Mouse (Mus musculus): ENCODE results near the gene Mepce. TPM values are rescaled to one million over a fixed set of nuclear protein-coding genes. Genes with fewer than 3 reads are reported as not detected.

Mepce gene
- polyA plus RNA-seq, 1 experiment from 2014 or later: 9.2 TPM

DNA sequence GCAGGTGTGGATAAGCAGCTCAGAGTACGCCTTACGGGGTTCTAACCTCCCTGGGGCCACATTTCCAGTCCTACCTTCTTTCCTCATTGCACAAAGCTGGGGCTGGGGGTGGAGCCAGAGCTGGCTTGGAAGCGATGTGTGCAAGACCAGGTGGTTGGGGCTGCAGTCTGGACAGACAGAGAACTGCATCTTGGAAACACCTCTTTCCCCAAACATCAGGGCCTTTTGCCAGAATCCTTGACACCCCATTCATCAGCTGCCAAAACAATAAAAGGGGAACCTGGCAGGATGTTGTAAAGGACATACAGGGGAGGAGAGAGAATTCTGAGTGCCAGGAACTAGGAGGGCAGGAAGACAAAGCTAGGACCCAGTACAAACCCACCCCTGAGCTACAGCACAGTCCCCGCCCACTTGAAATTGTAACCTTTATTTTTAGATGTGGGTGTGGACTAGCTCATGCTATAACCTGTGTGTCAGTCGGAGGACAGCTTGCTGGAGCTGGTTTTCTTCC lies 11.0 kb downstream of the Mepce start:
- Histone ChIP-seq H3K9ac (ENCODE audit: low read depth, low read length) (no peak overlapping the region), H3K27ac (ENCODE audit: low read depth, low read length) (peak overlapping the region; percentile 35; the same call in 1 of the 2 replicates), H3K4me3 (ENCODE audit: low read depth, low read length) (0 out of 2 replicates have a peak overlapping the region, but pooled peaks have one; percentile 8), H3K27me3 (ENCODE audit: control insufficient read depth, insufficient read depth, low read length) (no peaks in the 10 kb centered on the region), H3K4me2 (no peak overlapping the region; the same call in 1 of the 2 replicates), H3K36me3 (ENCODE audit: control insufficient read depth, insufficient read depth, low read length) (peaks cover 7% of the 10 kb centered on the region), H3K4me1 (ENCODE audit: control insufficient read depth, insufficient read depth, low read length) (peaks cover 9% of the 10 kb centered on the region), H3K9me3 (replicated peaks; ENCODE audit: control insufficient read depth, low read length) (no peaks in the 10 kb centered on the region)
- no peak for ATAC-seq (replicated peaks; ENCODE audit: insufficient number of reproducible peaks, low FRiP score, low TSS enrichment)
- WGBS (ENCODE audit: insufficient replicate concordance): 34% methylated on average over 5 of the region's 5 CpGs

DNA sequence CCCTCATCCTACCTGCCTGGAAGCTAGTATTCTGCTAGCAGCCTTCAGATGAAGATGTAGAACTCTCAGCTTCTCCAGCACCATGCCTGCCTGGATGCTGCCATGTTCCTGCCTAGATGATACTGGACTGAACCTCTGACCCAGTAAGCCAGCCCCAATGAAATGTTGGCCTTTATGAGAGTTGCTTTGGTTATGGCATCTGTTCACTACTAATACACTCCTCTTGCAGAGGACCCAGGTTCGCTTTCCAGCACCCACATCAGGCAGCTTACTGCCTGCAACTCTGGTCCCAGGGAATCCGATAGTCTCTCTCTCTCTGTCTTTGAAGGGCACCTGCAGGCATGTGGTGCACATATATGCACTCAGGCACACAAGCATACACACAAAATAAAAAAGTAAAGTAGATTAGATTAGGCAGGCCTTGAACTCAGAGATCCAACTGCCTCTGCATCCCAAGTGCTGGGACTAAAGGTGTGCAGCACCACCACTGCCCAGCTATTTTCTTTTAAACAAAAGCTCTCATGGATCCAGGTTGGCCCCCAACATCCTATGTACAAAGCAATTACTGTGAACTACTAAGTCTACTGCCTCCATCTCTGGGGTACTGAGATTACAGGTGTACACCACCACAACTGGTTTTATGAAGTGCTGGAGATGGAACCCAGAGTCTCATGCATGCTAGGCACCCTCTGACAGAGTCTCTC lies 11.7 kb downstream of the Mepce start:
- peaks cover 9% of the 10 kb centered on the region for H3K4me1 ChIP-seq (ENCODE audit: control insufficient read depth, insufficient read depth, low read length)
- no peak overlapping the region for H3K4me2 ChIP-seq
- H3K27me3 ChIP-seq (ENCODE audit: control insufficient read depth, insufficient read depth, low read length): no peaks in the 10 kb centered on the region
- H3K9ac ChIP-seq (ENCODE audit: low read depth, low read length): no peak overlapping the region
- H3K4me3 ChIP-seq (ENCODE audit: low read depth, low read length): no peak overlapping the region
- peaks cover 2% of the 10 kb centered on the region; the same call in 1 of the 2 replicates for H3K36me3 ChIP-seq (ENCODE audit: control insufficient read depth, insufficient read depth, low read length)
- no peaks in the 10 kb centered on the region for H3K9me3 ChIP-seq (replicated peaks; ENCODE audit: control insufficient read depth, low read length)
- H3K27ac ChIP-seq (ENCODE audit: low read depth, low read length): no peak overlapping the region
- 92% methylated on average over 2 of the region's 2 CpGs for WGBS (ENCODE audit: insufficient replicate concordance)
- no peak for ATAC-seq (replicated peaks; ENCODE audit: insufficient number of reproducible peaks, low FRiP score, low TSS enrichment)

DNA sequence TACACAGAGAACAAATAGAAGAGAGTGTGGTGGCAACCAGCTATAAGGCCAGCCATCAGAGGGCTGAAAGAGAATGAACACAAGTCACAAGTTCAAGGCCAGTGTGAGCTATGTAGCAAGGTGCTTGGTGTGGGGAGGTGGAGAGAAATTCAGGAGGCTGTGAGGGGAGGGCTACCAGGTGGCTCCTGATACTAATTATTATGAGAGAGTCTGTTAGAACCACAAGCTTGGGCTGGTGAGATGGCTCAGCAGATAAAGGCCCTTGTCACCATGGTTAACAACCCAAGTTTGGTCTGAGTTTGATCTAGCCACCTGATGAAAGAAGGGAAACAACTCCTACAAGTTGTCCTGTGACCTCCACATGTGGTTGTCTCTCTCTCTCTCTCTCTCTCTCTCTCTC lies 14.7 kb downstream of the Mepce start:
- Histone ChIP-seq H3K9ac (ENCODE audit: low read depth, low read length) (0 out of 2 replicates have a peak overlapping the region, but pooled peaks have one; percentile 16), H3K4me1 (ENCODE audit: control insufficient read depth, insufficient read depth, low read length) (no peaks in the 10 kb centered on the region), H3K4me2 (no peak overlapping the region), H3K36me3 (ENCODE audit: control insufficient read depth, insufficient read depth, low read length) (no peaks in the 10 kb centered on the region), H3K27me3 (ENCODE audit: control insufficient read depth, insufficient read depth, low read length) (no peaks in the 10 kb centered on the region), H3K4me3 (ENCODE audit: low read depth, low read length) (no peak overlapping the region), H3K9me3 (replicated peaks; ENCODE audit: control insufficient read depth, low read length) (no peaks in the 10 kb centered on the region), H3K27ac (ENCODE audit: low read depth, low read length) (no peak overlapping the region)
- no peak for ATAC-seq (replicated peaks; ENCODE audit: insufficient number of reproducible peaks, low FRiP score, low TSS enrichment)

DNA sequence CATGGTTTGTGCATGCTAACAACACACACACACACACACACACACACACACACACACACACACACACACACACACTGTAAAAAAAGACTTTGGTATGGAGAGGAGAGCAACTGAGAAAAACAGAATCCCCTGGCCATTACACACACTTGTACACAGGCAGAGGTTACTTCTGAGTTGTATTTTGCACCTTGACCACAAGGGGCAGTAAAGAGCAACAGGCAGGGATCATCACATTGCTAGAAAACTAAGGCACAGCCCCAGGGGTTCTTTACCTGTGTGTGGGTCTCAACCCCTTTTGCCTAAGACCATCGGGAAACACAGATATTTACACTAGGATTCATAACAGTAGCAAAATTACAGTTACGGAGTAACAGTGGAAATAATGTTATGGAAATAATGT lies 16.7 kb downstream of the Mepce start:
- Histone ChIP-seq H3K36me3 (ENCODE audit: control insufficient read depth, insufficient read depth, low read length) (peaks cover 3% of the 10 kb centered on the region; the same call in 1 of the 2 replicates), H3K4me2 (no peak overlapping the region), H3K9me3 (replicated peaks; ENCODE audit: control insufficient read depth, low read length) (no peaks in the 10 kb centered on the region), H3K4me1 (ENCODE audit: control insufficient read depth, insufficient read depth, low read length) (no peaks in the 10 kb centered on the region), H3K4me3 (ENCODE audit: low read depth, low read length) (no peak overlapping the region), H3K9ac (ENCODE audit: low read depth, low read length) (no peak overlapping the region), H3K27me3 (ENCODE audit: control insufficient read depth, insufficient read depth, low read length) (no peaks in the 10 kb centered on the region), H3K27ac (ENCODE audit: low read depth, low read length) (no peak overlapping the region)
- no peak for ATAC-seq (replicated peaks; ENCODE audit: insufficient number of reproducible peaks, low FRiP score, low TSS enrichment)
- 34% methylated on average over 2 of the region's 2 CpGs for WGBS (ENCODE audit: insufficient replicate concordance)

DNA sequence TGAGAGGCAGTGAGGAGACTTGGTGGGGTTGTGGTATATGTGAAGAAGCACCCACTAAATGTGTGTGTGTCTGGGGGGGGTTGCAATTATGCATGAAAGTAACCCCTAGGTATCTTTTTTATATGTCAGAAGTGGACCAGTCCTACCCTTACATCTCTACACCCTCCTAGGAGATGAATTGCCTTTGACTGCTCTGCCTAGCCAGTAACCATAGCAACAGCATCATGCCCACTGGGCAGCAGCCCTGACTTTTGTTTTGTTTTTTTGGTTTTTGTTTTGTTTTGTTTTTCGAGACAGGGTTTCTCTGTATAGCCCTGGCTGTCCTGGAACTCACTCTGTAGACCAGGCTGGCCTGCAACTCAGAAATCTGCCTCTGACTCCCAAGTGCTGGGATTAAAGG lies 19.0 kb downstream of the Mepce start:
- Histone ChIP-seq H3K4me3 (ENCODE audit: low read depth, low read length) (no peak overlapping the region), H3K27ac (ENCODE audit: low read depth, low read length) (no peak overlapping the region), H3K4me1 (ENCODE audit: control insufficient read depth, insufficient read depth, low read length) (no peaks in the 10 kb centered on the region), H3K36me3 (ENCODE audit: control insufficient read depth, insufficient read depth, low read length) (peaks cover 5% of the 10 kb centered on the region; the same call in 1 of the 2 replicates), H3K4me2 (no peak overlapping the region), H3K9me3 (replicated peaks; ENCODE audit: control insufficient read depth, low read length) (no peaks in the 10 kb centered on the region), H3K27me3 (ENCODE audit: control insufficient read depth, insufficient read depth, low read length) (no peaks in the 10 kb centered on the region), H3K9ac (ENCODE audit: low read depth, low read length) (no peak overlapping the region)
- ATAC-seq (replicated peaks; ENCODE audit: insufficient number of reproducible peaks, low FRiP score, low TSS enrichment): no peak
- WGBS (ENCODE audit: insufficient replicate concordance): 74% methylated on average over 1 of the region's 1 CpGs

DNA sequence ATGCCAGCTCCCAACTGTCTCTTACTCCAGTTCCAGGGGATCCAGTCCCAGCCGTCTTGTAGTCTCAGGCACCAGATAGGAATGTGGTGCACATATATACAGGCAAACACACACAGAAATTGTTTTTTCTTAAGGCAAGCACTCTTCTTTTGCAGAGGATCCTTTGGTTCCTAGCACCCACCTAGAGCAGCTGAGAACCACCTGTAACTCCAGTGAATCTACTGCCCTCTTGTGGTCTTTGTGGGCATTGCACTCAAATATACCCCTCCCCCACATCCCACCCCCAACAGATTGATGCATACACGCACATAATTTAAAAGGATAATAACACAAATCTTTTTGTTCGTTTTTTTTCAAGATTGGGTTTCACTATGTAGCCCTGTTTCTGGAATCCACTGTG lies 21.2 kb downstream of the Mepce start:
- Histone ChIP-seq H3K27ac (ENCODE audit: low read depth, low read length) (no peak overlapping the region), H3K4me2 (no peak overlapping the region), H3K27me3 (ENCODE audit: control insufficient read depth, insufficient read depth, low read length) (no peaks in the 10 kb centered on the region), H3K36me3 (ENCODE audit: control insufficient read depth, insufficient read depth, low read length) (peaks cover 5% of the 10 kb centered on the region; the same call in 1 of the 2 replicates), H3K4me3 (ENCODE audit: low read depth, low read length) (no peak overlapping the region), H3K9me3 (replicated peaks; ENCODE audit: control insufficient read depth, low read length) (no peaks in the 10 kb centered on the region), H3K4me1 (ENCODE audit: control insufficient read depth, insufficient read depth, low read length) (no peaks in the 10 kb centered on the region), H3K9ac (ENCODE audit: low read depth, low read length) (no peak overlapping the region)
- WGBS (ENCODE audit: insufficient replicate concordance): 53% methylated on average over 3 of the region's 3 CpGs
- no peak for ATAC-seq (replicated peaks; ENCODE audit: insufficient number of reproducible peaks, low FRiP score, low TSS enrichment)

DNA sequence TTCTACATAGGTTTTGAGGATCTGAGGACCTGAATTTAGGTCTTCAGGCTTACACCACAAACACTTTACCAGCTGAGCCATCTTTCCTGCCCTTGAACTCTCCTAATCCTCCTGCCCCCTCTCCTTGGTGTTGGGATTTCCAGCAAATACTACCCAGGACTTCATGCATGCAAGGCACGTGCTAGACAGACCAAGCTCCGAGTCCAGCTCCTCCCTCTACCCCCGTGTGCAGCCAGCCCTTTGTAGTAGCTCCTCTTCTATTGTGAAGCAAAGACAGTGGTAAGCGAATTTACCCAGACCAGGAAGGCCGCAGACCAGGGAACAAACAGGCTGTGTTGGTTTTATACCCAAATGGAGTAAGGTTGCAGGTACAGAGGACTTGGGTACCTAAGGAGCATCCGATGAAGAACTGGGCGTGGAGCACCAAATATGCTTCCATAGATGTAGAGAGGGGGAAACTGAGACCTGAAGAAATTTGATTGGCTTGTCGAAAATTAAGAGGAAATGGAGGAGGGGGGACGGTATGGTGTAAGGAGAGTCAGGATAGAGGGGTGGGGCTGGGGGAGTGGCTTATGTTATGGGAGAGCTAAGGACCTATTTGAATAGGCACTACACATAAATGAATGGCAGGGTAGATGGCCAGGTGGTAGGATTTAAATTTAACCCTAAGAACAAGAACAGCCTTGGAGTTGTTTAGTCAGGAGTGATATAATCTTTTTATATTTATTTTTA lies 22.7 kb downstream of the Mepce start:
- no peak overlapping the region for H3K4me3 ChIP-seq (ENCODE audit: low read depth, low read length)
- WGBS (ENCODE audit: insufficient replicate concordance): 52% methylated on average over 9 of the region's 9 CpGs
- H3K4me1 ChIP-seq (ENCODE audit: control insufficient read depth, insufficient read depth, low read length): peaks cover 4% of the 10 kb centered on the region
- H3K9ac ChIP-seq (ENCODE audit: low read depth, low read length): no peak overlapping the region
- H3K9me3 ChIP-seq (replicated peaks; ENCODE audit: control insufficient read depth, low read length): no peaks in the 10 kb centered on the region
- H3K27ac ChIP-seq (ENCODE audit: low read depth, low read length): no peak overlapping the region
- peaks cover 8% of the 10 kb centered on the region; the same call in 1 of the 2 replicates for H3K36me3 ChIP-seq (ENCODE audit: control insufficient read depth, insufficient read depth, low read length)
- ATAC-seq (replicated peaks; ENCODE audit: insufficient number of reproducible peaks, low FRiP score, low TSS enrichment): no peak
- H3K27me3 ChIP-seq (ENCODE audit: control insufficient read depth, insufficient read depth, low read length): no peaks in the 10 kb centered on the region
- no peak overlapping the region for H3K4me2 ChIP-seq

DNA sequence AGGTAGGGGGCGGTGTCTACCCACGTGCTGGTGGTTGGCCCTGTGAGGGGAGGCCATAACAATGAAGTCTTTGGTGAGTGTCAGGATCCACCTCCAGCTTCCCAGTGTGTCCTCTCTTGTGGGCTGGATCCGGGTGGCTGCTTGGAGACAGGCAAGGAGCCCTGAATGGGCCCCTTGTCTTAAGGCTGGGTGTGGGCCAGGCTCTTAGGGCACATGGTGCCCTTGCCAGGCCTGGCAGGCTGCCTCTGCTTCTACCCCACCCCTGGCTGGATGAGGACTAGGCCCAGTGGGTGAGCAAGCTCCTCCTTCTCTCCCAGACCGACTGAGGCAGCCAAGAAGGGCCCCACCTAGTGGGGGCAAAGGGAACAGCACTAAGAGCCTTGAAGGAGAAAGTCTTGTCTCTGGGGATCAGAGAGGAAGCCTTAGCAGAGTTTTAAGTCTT lies 27.5 kb downstream of the Mepce start:
- peaks cover 26% of the 10 kb centered on the region for H3K36me3 ChIP-seq (ENCODE audit: control insufficient read depth, insufficient read depth, low read length)
- no peaks in the 10 kb centered on the region for H3K27me3 ChIP-seq (ENCODE audit: control insufficient read depth, insufficient read depth, low read length)
- peaks cover 21% of the 10 kb centered on the region for H3K4me1 ChIP-seq (ENCODE audit: control insufficient read depth, insufficient read depth, low read length)
- H3K27ac ChIP-seq (ENCODE audit: low read depth, low read length): no peak overlapping the region
- 33% methylated on average over 4 of the region's 4 CpGs for WGBS (ENCODE audit: insufficient replicate concordance)
- H3K4me3 ChIP-seq (ENCODE audit: low read depth, low read length): no peak overlapping the region
- no peak for ATAC-seq (replicated peaks; ENCODE audit: insufficient number of reproducible peaks, low FRiP score, low TSS enrichment)
- no peak overlapping the region for H3K9ac ChIP-seq (ENCODE audit: low read depth, low read length)
- H3K9me3 ChIP-seq (replicated peaks; ENCODE audit: control insufficient read depth, low read length): no peaks in the 10 kb centered on the region
- no peak overlapping the region for H3K4me2 ChIP-seq
